Mouse (Mus musculus) frontal cortex, postnatal 25 days (tissue): ENCODE results near the gene Tulp1.
"Not testable (repeated sequence)": the region's sequence is repeated elsewhere in the genome, so short reads cannot be mapped to it uniquely, and the experiment has no call there.

Experiments used
- DNase-seq, 2 experiments: peaks; one replicate each; pipeline ENCODE4 v3.0.0; 2022; ENCODE audit warnings: low spot score in 2 of 2

Gene Tulp1

DNA sequence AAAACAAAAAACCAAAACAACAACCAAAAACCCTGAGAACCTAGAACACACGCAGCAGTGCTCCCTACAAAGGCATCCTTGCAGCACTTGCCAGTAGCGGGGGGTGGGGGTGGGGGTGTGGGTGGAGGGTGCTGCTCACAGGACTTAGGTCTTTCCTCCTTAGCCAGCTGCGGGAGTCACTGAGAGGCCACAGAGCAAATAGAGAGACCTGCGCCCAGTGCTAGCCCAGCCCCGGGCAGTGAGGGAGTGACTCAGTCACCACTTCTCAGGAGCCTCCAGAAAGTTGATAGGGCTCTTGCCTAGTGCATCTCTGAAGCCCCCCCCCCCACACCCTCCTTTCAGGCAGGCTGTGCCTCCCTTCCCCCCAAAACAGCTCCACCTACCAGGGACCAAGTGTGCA, 4.0 kb upstream of the Tulp1 start:
- no peak for DNase-seq

GRCm38 (mm10) chr17:28368449-28368848, 3.4 kb upstream of the Tulp1 start:
- peak; percentile 49 to 54 for DNase-seq

DNA sequence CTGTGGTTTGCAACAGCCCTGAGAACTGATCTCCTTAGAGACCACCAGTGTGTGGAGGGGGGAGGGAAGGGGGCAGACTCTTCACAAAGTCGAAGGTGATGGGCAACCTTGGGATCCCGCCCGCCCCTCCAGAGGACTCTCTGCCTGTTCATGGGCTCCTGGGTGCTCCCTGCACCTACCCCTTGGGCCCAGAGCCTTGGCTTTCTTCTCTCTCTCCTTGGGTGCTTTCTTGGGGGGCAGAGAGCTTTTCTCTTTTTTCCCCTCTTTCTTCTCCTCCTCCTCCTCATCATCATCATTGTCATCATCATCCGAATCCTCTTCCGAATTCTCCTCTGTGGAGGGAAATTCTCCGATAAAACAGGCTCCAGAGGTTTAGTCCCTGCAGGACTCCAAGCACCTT, 1.5 kb downstream of the Tulp1 start:
- no peak for DNase-seq

- DNase-seq, result no peak
Measured at GRCm38 (mm10) chr17:28362653-28363292, 2.2 kb downstream of the Tulp1 start.

GRCm38 (mm10) chr17:28361921-28362652, 2.9 kb downstream of the Tulp1 start:
- DNase-seq, result no peak

DNA sequence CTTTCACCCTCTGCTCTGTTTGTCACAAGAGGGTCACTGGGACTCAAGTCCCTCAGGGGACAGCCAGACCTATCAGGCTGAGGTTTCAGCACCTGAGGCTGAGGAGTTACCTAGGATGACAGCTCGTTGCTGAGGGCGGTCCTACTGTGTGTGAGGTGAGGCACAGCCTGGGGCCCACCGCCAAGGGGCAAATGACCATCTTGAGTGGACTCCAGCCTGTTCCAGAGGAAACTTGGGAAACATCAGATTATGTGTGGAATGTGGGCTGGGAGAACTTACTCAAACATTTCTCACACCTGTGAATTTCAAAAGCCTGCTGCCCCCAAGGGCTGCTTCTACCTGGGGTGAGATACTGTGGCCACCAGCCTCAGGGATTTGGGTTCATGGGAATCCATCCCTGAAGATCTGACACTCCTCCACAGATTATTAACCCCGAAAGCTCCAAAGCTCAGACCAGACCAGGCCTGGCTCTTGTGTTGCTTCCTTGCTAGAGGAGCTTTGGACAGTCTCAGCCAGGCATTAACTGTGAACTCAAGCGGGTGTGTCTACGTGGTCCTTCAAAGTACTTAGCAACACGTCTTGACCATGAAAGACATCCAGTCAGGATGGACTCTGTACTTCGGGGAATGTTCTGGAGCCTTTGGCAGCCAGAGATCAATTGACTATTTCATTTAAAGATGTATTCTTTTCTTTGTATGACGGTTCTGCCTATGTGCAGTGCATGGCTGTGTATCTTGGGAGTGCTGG, 4.3 kb downstream of the Tulp1 start:
- DNase-seq, result no peak

- DNase-seq, result not testable (repeated sequence)
Measured at GRCm38 (mm10) chr17:28358576-28359261, 6.3 kb downstream of the Tulp1 start.

DNA sequence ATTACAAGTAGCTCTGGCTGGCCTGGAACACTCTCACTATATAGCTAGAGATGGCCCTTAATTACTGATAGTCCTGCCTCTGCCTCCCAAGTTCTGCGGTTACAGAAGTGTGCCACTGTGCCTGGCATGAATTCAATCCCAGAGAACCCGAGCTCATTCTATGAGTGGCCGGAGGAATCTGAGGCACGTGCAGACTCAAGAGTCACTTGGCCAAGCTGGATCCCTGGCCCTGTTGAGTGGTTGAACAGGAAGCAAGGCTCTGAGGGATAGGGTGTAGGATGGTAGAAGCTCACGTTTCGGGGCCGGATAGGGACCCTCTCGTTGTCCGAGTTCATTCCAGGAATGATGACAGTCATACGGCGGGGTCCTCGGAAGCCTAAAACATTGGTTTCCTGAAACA, 9.2 kb downstream of the Tulp1 start:
- DNase-seq, result no peak

GRCm38 (mm10) chr17:28352018-28352417, 13.0 kb downstream of the Tulp1 start:
- no peak for DNase-seq

DNA sequence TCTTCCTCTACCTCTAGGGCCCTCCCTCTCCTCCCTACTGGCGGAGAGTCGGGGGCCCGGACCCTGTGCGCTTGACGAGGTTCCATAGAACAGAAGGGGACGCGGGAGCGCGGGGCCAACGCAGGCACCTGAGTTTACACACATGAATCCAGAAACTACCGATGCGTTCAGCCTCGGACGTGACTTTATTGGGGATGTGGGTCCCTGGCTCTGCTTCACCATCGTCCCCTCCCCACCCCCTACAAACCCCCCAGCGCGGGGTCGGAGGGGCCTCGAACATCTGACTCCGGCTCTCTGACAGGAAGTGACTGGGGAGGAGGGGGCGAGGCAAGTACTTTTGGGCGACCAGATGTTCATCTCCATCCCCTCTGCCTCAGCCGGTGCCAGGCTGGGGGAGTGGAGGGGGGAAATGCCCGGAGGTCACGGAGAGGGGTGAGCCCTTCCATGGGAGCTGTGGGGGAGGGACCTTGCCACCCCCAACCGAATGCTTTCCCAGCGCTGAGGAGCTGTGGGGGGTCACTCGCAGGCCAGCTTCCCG, 13.6 kb downstream of the Tulp1 start:
- DNase-seq, result no peak

DNA sequence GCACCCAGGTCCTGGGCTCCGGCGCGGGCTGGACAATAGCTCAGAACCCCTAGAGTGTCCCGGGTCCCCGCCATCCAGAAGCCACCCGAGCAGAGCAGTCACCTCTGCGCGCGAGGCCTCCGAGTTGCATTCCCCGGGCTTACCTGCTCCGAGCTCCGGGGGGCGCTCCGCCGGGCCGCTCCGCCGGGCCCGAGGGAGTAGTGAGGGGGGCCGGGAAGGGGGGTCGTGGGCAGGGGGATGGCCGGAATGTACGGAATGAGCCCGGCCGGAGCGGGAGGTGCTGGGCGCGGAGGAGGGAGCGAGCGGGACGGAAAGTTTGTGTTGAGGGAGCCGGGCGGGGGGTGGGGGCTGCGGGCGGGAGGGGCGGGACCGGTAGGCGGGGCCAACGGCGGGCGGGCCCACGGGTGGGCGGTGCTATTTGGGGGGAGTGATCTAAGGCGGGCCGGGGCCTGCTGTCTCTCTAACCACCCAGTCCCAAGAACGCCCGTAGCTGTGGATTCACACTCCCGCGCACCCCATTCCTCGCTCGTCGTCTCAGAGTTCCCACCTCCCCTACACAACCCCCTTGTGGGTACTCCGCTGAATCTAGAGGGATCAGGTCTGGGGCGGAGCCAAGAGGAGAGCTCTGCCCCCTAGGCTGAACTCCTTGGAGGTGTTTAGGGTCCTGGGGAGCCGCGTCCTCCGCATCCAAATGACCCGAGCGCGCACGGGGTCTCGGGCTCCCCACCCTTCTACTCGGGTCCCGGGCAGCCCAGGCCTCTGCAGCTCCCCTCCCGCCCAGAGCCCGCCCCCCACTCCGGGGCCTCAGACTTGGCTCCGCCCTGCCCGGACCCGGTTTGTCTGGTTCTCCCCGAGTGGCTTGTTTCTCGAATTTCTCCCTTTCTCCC, 14.3 kb downstream of the Tulp1 start, which contains the start of gene Tead3:
Gene Tead3, minus strand, starts transcription at position 352 of the 887 bp plus-strand sequence.
- DNase-seq, result no peak

GRCm38 (mm10) chr17:28349901-28350465, 15.0 kb downstream of the Tulp1 start:
- no peak for DNase-seq

DNA sequence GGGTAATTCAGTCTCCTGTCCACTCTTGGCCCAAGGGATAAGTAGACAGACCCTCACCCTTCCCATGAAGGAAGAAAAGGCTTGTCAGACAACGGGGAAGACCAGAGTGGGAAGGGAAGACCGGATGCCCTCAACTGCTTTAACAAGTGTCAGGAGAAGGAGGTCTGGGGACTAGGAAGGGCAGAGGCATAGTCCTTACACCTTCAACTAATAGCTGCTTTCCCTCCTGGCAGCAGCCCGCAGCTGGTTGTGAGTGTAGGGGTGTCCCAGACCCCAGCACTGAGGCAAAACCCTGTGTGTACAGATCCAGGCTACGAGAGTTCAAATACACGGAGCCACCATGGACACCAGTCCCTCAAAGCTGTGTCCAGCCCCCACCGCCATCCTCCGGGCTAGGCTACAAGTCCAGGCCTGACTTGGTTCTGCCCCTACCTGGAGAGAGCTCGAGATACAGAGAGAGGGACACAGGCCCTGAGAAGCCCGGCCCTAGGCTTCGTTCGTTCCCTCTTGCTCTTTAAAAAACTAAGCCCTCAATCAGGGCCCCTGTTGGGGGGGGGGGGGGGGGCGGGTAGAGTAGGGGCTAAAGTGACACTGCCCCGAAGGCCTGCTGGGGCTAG, 15.7 kb downstream of the Tulp1 start:
- no peak for DNase-seq

DNA sequence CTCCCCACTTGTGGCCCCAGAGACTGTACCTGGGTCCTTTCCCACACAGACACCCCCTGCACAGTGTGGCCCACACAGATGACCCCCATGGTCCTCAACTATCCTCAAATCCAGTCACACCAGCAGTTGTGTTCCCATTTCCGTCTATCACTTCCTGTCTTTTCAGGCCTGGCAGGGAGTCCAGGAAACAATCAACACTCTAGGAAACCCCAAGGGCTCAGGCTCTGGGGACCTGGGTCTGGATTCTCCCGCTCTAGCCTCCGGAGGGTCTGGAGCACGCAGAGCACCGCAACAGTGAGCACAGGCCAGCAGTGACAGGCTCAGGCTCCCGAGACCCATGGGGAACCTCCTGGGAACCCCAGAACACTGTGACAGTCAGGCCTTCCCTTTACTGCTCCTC, 16.8 kb downstream of the Tulp1 start:
- DNase-seq, result no peak

- DNase-seq, result no peak
Measured at GRCm38 (mm10) chr17:28347327-28347726, 17.7 kb downstream of the Tulp1 start.

- DNase-seq, result no peak
Measured at GRCm38 (mm10) chr17:28345882-28346281, 19.1 kb downstream of the Tulp1 start.

GRCm38 (mm10) chr17:28345271-28345721, 19.7 kb downstream of the Tulp1 start:
- no peak for DNase-seq

- no peak for DNase-seq
Measured at GRCm38 (mm10) chr17:28344670-28345069, 20.4 kb downstream of the Tulp1 start.

DNA sequence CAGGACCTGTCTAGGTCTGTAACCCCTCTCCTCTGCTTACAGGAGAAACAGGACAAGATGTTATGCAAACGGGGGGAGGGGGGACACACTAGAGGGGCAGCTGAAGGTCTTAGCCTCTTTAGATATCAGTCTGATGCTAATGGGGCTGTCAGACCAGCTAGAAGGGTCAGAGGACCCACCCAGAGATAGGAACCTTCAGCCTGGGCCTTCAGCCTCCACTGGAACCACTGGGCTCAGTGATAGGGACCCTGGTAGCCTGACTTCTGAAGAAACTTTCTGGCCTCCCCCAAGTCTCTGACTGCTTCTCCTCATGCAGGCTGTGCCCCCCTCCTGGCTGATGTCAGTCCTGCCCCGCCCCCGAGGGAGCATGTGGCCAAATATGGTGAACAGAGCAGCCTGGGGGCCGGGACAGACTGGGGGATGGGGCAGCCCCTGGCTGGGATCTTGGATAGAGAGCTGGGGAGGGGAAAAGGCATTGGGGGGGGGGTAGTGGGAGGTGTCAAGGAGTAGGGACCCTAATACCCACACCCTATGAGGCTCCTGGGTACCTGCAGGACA, 20.9 kb downstream of the Tulp1 start:
- no peak for DNase-seq

DNA sequence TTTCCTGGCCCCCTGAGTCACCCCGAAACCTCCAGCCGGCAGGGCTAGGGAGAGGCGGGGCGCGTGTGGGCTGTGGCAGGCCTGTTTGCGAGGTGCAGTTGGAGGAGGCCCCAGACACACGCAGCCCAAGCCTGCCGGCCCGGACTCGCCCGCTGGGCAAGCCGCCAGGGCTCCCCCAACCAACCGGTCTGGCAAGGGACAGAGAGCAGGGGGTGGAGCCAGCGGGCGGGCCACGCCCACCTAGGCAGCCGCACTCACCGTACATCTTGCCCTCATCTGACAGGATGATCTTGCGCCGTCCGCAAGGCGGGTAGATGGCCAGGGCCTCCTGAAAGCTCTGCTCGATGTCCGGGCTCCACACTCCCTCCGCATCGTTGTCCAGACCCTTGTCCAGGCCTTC, 23.9 kb downstream of the Tulp1 start:
- peak; percentile 30 to 43 for DNase-seq
